Mouse (Mus musculus) frontal cortex, postnatal 10 days (tissue): ENCODE results near the gene Glis2.

Experiments used
- DNase-seq, 2 experiments: peaks; one replicate each; pipeline ENCODE4 v3.0.0; 2022; ENCODE audit warnings: low spot score in 2 of 2, mixed read lengths in 1 of 2

The Glis2 gene

GRCm38 (mm10) chr16:4603453-4603837 is 8.9 kb downstream of the Glis2 start:
- DNase-seq, result no peak

GRCm38 (mm10) chr16:4604293-4604837 is 9.9 kb downstream of the Glis2 start:
- DNase-seq, result no peak

- DNase-seq, result no peak
Measured at GRCm38 (mm10) chr16:4605514-4606131, 11.1 kb downstream of the Glis2 start.

- no peak for DNase-seq
Measured at GRCm38 (mm10) chr16:4606431-4607084, 12.0 kb downstream of the Glis2 start.

- DNase-seq, result peak in 1 of 2 experiments; percentile 74
Measured at GRCm38 (mm10) chr16:4607818-4608531, 13.5 kb downstream of the Glis2 start.

GRCm38 (mm10) chr16:4608532-4609059 is 14.1 kb downstream of the Glis2 start:
- no peak for DNase-seq

GRCm38 (mm10) chr16:4611193-4611592 is 16.7 kb downstream of the Glis2 start:
- no peak for DNase-seq

- no peak for DNase-seq
Measured at GRCm38 (mm10) chr16:4611676-4612075, 17.2 kb downstream of the Glis2 start.

- no peak for DNase-seq
Measured at GRCm38 (mm10) chr16:4613736-4614135, 19.2 kb downstream of the Glis2 start.

- DNase-seq, result no peak
Measured at GRCm38 (mm10) chr16:4614639-4615038, 20.1 kb downstream of the Glis2 start.

- no peak for DNase-seq
Measured at GRCm38 (mm10) chr16:4615297-4615696, 20.8 kb downstream of the Glis2 start.

- DNase-seq, result no peak
Measured at GRCm38 (mm10) chr16:4616829-4617228, 22.3 kb downstream of the Glis2 start.

GRCm38 (mm10) chr16:4624074-4624473 is 29.6 kb downstream of the Glis2 start:
- DNase-seq, result no peak

- DNase-seq, result peak; percentile 86 to 91
Measured at GRCm38 (mm10) chr16:4624481-4625110, 30.1 kb downstream of the Glis2 start, which contains the start of gene Pam16. Gene Pam16, minus strand, starts transcription at chr16:4624988.

GRCm38 (mm10) chr16:4627105-4627504 is 32.6 kb downstream of the Glis2 start:
- no peak for DNase-seq

GRCm38 (mm10) chr16:4628898-4629419 is 34.4 kb downstream of the Glis2 start:
- no peak for DNase-seq

- DNase-seq, result peak in 1 of 2 experiments; percentile 65
Measured at GRCm38 (mm10) chr16:4629950-4630349, 35.4 kb downstream of the Glis2 start.

GRCm38 (mm10) chr16:4632050-4632449 is 37.5 kb downstream of the Glis2 start:
- DNase-seq, result no peak

- no peak for DNase-seq
Measured at GRCm38 (mm10) chr16:4633661-4634060, 39.1 kb downstream of the Glis2 start.

- no peak for DNase-seq
Measured at GRCm38 (mm10) chr16:4634681-4635080, 40.2 kb downstream of the Glis2 start.

GRCm38 (mm10) chr16:4635760-4636159 is 41.2 kb downstream of the Glis2 start:
- no peak for DNase-seq
